Mouse (Mus musculus): ENCODE measurements around the gene Fam168a. TPM values are rescaled to one million over a fixed set of nuclear protein-coding genes. Genes with fewer than 3 reads are reported as not detected.

Fam168a gene
- polyA plus RNA-seq, 1 experiment from 2014 or later = 29.7 TPM

DNA sequence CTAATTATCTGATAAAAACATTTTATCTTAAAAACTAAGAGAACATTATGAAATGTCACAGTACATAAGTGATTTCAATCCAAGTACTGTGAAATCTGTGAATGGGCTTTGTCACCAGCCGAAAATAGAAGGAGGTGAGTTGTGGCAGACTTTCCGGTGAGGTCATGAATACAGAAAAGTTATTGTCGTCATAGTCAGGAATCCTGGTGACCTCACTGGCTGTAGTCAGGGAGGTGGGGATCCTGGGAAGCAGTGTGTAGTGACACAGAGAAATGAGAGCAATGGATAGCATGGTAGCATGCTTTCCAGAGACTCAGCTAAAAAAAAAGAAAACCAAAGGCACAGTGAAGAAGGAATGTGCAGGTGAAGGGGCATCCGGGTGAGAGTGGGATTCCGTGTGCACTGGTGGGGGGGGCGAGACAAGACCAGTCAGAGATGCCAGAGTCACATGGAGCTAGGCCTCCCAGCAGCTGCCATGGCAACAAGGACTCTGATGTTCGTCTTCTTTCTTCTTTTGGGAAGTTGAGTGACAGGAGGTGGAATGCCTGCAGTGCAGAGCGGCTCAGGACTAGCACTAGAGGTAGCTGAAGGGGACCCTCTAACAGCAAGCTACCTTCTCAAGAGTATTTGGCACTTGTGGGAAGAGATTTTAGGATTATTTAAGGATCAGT lies 109.6 kb downstream of the Fam168a start:
- WGBS = 73% methylated on average over 8 of the region's 8 CpGs
- Histone ChIP-seq H3K9ac (ENCODE audit: low read depth, low read length) (no peak overlapping the region), H3K4me1 (replicated peaks; ENCODE audit: insufficient read depth, low read length) (no peaks in the 10 kb centered on the region), H3K27ac (no peak overlapping the region), H3K4me3 (replicated peaks; ENCODE audit: low read depth, low read length) (no peak overlapping the region), H3K36me3 (ENCODE audit: insufficient read depth, low read length) (0 out of 2 replicates have a peak, but pooled peaks cover 2% of the 10 kb centered on the region), H3K4me2 (ENCODE audit: low read length) (no peak overlapping the region), H3K9me3 (replicated peaks; ENCODE audit: low read length) (no peaks in the 10 kb centered on the region), H3K27me3 (ENCODE audit: insufficient read depth, low read length) (no peaks in the 10 kb centered on the region)
- DNase-seq (ENCODE audit: low spot score) (no peak), ATAC-seq (replicated peaks; ENCODE audit: low FRiP score, low read depth) (no peak)
- TF ChIP-seq CTCF (IDR thresholded peaks at IDR 0.05; ENCODE audit: low read depth) = no peak

DNA sequence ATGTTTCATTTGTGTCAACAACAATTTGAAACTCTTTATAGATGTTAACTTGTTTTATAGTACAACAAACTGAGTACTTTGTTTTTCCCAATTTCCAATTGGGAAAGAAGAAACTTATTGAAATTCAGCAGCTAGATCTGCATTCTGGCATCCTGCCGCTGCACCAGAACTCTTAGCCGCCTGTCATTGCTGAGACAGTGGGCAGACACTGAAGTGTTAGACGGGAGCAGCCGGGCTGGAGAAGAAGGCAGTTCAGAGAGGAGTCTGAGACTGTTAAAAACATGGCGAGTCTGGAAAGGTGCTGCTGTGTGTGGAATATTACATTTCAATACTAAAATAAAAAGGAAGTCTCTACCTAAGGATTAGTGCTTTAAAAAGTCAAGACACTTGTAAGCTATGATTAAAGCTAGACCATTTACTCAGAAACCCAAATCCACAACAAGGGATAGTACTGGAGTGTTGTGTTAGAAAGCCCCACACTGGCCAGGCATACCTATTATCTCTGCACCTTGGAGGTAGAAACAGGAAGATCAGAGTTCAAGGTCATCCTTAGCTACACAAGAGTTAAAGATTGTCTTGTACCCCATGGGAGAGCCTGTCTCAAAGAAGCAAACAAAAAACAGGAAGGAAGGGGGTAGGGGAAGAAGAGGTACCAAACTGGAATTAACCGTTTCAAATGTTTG lies 110.5 kb downstream of the Fam168a start:
- Histone ChIP-seq H3K4me2 (ENCODE audit: low read length) (no peak overlapping the region), H3K27ac (no peak overlapping the region), H3K4me3 (replicated peaks; ENCODE audit: low read depth, low read length) (no peak overlapping the region), H3K36me3 (ENCODE audit: insufficient read depth, low read length) (0 out of 2 replicates have a peak, but pooled peaks cover 2% of the 10 kb centered on the region), H3K9me3 (replicated peaks; ENCODE audit: low read length) (no peaks in the 10 kb centered on the region), H3K4me1 (replicated peaks; ENCODE audit: insufficient read depth, low read length) (no peaks in the 10 kb centered on the region), H3K9ac (ENCODE audit: low read depth, low read length) (no peak overlapping the region), H3K27me3 (ENCODE audit: insufficient read depth, low read length) (no peaks in the 10 kb centered on the region)
- ATAC-seq (replicated peaks; ENCODE audit: low FRiP score, low read depth) = no peak
- TF ChIP-seq CTCF (IDR thresholded peaks at IDR 0.05; ENCODE audit: low read depth) = no peak
- WGBS = 67% methylated on average over 6 of the region's 6 CpGs
- DNase-seq (ENCODE audit: low spot score) = no peak

DNA sequence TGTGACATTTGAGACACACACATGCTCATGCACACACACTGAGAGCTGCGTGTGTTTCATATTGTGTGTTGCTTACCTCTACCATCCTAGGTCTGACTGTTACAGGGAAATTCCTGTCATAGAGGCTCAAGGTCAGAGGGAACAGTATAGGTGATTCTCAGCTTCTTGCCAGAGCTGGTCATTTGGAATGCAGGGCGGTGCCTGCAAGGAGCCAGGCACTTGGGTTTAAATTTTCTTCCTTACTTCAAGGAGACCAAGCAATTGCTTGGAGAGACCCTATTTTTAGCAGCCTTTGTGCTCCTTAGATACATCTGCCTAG lies 111.0 kb downstream of the Fam168a start:
- Histone ChIP-seq H3K36me3 (ENCODE audit: insufficient read depth, low read length) (0 out of 2 replicates have a peak, but pooled peaks cover 2% of the 10 kb centered on the region), H3K27me3 (ENCODE audit: insufficient read depth, low read length) (no peaks in the 10 kb centered on the region), H3K4me2 (ENCODE audit: low read length) (no peak overlapping the region), H3K9ac (ENCODE audit: low read depth, low read length) (no peak overlapping the region), H3K4me3 (replicated peaks; ENCODE audit: low read depth, low read length) (no peak overlapping the region), H3K4me1 (replicated peaks; ENCODE audit: insufficient read depth, low read length) (no peaks in the 10 kb centered on the region), H3K27ac (no peak overlapping the region), H3K9me3 (replicated peaks; ENCODE audit: low read length) (no peaks in the 10 kb centered on the region)
- ATAC-seq (replicated peaks; ENCODE audit: low FRiP score, low read depth) (no peak), DNase-seq (ENCODE audit: low spot score) (no peak)
- 75% methylated on average over 2 of the region's 2 CpGs for WGBS
- no peak for TF ChIP-seq CTCF (IDR thresholded peaks at IDR 0.05; ENCODE audit: low read depth)

DNA sequence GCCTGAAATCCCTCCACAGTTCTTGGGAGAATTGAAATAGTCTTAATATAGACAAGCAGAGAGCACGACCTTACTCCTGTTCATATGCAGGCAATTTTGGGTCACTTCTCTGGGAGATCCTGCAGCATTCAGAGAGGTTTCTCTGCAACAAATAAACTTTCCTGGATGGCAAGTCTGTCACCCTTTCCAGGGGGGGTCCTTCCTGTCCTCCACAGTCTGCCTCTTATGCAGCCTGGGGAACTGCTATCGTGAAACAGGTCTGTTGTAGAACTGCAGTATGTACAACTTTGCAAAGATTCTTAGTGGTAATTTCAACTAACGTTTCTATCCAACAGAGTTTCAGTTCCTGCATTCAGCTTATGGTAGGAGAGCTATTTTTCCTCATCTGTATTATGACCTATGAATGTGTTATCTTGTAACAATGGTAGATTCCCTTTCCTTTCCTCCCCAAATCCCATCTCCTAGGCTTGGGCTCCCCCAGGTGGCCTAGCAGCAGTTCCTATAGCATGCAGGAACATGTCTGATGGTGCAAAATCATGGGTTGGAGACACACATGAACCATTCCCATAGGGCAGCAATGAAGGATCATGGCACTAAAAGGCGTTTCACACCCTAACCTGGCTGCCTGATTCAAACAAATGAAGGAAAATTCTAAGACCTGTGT lies 112.1 kb downstream of the Fam168a start:
- WGBS = 88% methylated on average over 4 of the region's 4 CpGs
- peak; percentile 50 for DNase-seq (ENCODE audit: low spot score)
- Histone ChIP-seq H3K4me3 (replicated peaks; ENCODE audit: low read depth, low read length) (no peak overlapping the region), H3K9me3 (replicated peaks; ENCODE audit: low read length) (no peaks in the 10 kb centered on the region), H3K36me3 (ENCODE audit: insufficient read depth, low read length) (0 out of 2 replicates have a peak, but pooled peaks cover 2% of the 10 kb centered on the region), H3K4me2 (ENCODE audit: low read length) (no peak overlapping the region), H3K27ac (no peak overlapping the region), H3K4me1 (replicated peaks; ENCODE audit: insufficient read depth, low read length) (no peaks in the 10 kb centered on the region), H3K9ac (ENCODE audit: low read depth, low read length) (no peak overlapping the region), H3K27me3 (ENCODE audit: insufficient read depth, low read length) (no peaks in the 10 kb centered on the region)
- TF ChIP-seq CTCF (IDR thresholded peaks at IDR 0.05; ENCODE audit: low read depth) = peak; percentile 71
- ATAC-seq (replicated peaks; ENCODE audit: low FRiP score, low read depth) = no peak

DNA sequence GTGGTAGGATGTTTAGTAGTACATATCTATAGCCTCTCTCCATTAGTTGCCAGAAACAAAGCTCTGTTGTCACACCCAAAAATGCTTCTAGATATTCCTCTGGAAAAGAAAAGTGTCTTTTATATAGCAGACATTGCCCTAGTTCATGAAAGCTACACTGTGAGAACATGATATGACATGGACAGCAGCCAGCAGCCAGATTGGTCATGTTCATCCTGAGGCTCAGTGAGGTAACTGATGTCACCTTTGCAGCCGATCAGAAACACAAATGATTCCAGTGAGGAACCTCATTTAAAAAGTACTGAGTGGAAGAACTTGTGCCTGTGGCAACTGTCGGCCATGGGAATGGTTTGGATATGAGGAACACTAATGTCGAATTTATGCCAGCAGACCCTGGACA lies 118.2 kb downstream of the Fam168a start:
- WGBS = 97% methylated on average over 3 of the region's 3 CpGs
- H3K9me3 ChIP-seq (replicated peaks; ENCODE audit: low read length) = no peaks in the 10 kb centered on the region
- H3K4me2 ChIP-seq (ENCODE audit: low read length) = no peak overlapping the region
- DNase-seq (ENCODE audit: low spot score) (no peak), ATAC-seq (replicated peaks; ENCODE audit: low FRiP score, low read depth) (no peak)
- no peak overlapping the region for H3K4me3 ChIP-seq (replicated peaks; ENCODE audit: low read depth, low read length)
- no peak for TF ChIP-seq CTCF (IDR thresholded peaks at IDR 0.05; ENCODE audit: low read depth)
- H3K4me1 ChIP-seq (replicated peaks; ENCODE audit: insufficient read depth, low read length) = no peaks in the 10 kb centered on the region
- no peaks in the 10 kb centered on the region for H3K36me3 ChIP-seq (ENCODE audit: insufficient read depth, low read length)
- H3K27me3 ChIP-seq (ENCODE audit: insufficient read depth, low read length) = no peaks in the 10 kb centered on the region
- no peak overlapping the region for H3K9ac ChIP-seq (ENCODE audit: low read depth, low read length)
- no peak overlapping the region for H3K27ac ChIP-seq

DNA sequence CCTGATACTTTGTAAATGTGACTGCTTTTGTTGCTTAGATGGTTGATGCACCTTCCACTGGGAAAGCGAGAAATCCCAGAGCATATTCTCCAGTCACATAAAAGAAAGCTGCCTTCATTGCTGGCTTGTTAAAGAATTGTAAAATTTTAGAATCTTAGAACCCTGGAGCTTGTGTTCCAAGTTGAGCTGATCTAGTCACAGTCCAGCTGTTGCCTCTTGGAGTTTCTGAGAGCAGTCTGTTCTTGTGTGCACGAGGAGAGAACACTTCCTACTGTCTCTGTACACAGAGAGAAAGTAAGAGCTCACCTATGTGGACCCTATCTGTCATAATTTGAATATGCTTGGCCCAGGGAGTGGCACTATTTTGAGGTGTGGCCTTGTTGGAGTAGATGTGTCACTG lies 122.1 kb downstream of the Fam168a start:
- ATAC-seq (replicated peaks; ENCODE audit: low FRiP score, low read depth) (no peak), DNase-seq (ENCODE audit: low spot score) (no peak)
- no peak overlapping the region for H3K4me2 ChIP-seq (ENCODE audit: low read length)
- no peak overlapping the region for H3K4me3 ChIP-seq (replicated peaks; ENCODE audit: low read depth, low read length)
- WGBS = 85% methylated on average over 2 of the region's 2 CpGs
- TF ChIP-seq CTCF (IDR thresholded peaks at IDR 0.05; ENCODE audit: low read depth) = no peak
- H3K27ac ChIP-seq = no peak overlapping the region
- no peak overlapping the region for H3K9ac ChIP-seq (ENCODE audit: low read depth, low read length)
- H3K9me3 ChIP-seq (replicated peaks; ENCODE audit: low read length) = no peaks in the 10 kb centered on the region
- no peaks in the 10 kb centered on the region for H3K4me1 ChIP-seq (replicated peaks; ENCODE audit: insufficient read depth, low read length)
- no peaks in the 10 kb centered on the region for H3K27me3 ChIP-seq (ENCODE audit: insufficient read depth, low read length)
- no peaks in the 10 kb centered on the region for H3K36me3 ChIP-seq (ENCODE audit: insufficient read depth, low read length)

All from kidney, postnatal 0 days (tissue).